Mouse (Mus musculus) layer of hippocampus, postnatal 36 days (tissue): ENCODE measurements at regions not wholly inside any gene's neighbourhood (a gene's known extent, or its start where the extent isn't known, plus 50 kb on each side); places are given as distances from the start of the nearest gene placed in this dataset.
A peak's percentile ranks its signal among the peaks of the same experiment; 100 is the strongest.

Source experiments
- DNase-seq, 2 experiments: peaks; one replicate each; pipeline ENCODE4 v3.0.0; 2022

- no peak for DNase-seq
Observed at GRCm38 (mm10) chr16:83250346-83250745, 422.2 kb downstream of the Gm21833 start.

DNA sequence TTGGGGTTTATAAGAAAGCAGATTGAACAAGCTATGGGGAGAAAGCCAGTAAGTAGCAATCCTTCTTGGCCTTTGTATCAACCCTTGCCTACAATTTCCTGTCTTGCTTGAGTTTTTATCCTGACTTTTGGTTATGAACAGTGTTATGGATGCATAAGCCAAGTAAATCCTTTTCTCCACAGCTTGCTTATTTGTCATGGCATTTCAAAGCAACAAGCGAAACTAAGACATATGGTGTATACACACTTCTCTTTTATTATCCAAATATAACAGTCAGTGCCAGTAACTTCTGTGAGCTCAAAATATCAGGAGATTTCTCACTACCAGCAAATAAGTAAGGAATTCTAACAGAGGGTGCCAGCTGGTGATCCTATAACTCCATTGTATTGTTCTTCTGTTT, 426.0 kb downstream of the Gm21833 start:
- no peak for DNase-seq

GRCm38 (mm10) chr16:83271869-83272268, 443.7 kb downstream of the Gm21833 start:
- DNase-seq = no peak

- DNase-seq = peak; percentile 2 to 12
Observed at GRCm38 (mm10) chr16:83316314-83316713, 488.1 kb downstream of the Gm21833 start.

- no peak for DNase-seq
Observed at GRCm38 (mm10) chr16:83326826-83327225, 498.6 kb downstream of the Gm21833 start.

DNA sequence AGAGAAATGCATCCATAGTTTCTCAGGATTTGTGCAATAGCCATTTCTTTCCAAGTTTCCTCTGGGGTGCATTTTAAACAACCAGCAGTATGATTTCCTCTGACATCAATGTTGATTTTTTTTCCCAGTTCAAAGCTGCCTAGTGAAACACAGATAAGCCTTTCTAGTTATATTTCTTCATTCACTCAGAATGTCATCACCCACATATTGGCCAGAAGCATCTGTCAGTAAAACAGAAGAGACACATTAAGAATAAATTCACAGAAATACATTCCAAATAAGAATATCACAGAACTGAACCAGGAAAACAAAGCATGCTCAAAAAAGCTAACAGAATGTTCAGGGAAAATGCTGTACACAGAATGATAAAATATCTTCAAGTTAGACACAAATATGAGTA, 522.9 kb downstream of the Gm21833 start:
- no peak for DNase-seq

- no peak for DNase-seq
Observed at GRCm38 (mm10) chr16:83394581-83394980, 566.4 kb downstream of the Gm21833 start.

DNA sequence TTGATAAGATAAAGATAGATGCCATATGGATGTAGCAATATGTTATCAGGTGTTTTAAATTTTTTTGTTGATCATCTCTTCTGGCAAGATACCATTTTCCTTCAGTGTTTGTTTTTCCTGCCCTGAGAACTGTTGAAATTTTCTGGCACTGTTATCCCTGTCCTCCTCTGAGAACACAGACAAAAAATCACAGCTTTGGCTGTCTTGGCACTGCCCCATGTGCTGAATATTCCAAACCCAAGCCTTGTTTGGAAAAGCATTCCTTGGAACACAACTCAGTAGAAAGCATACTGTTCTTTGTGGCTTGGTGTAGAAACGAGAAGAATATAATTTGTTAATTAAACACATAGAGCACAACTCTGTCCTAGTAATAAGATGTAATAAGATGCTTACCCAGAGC, 592.5 kb downstream of the Gm21833 start:
- peak; percentile 26 to 32 for DNase-seq

DNA sequence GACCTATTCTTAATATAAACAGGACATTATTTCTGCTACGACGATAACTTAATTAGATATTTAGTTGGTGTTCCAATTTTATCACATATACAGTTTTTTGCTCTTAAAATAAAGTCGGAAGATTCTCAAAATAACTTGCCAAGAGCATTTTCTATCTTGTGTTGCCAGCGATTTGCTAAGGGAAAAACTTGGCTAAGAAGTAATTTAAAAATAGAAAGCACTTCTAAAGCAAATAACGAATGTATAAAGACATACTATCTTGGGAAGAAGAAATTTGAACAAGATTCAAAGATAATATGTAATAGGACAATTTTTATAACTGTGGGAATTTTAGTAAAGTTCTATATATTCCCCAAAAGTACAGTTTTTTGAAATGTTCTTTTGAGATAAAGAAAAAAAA, 594.9 kb downstream of the Gm21833 start:
- no peak for DNase-seq
